Mouse (Mus musculus) gastrocnemius, postnatal 25 days (tissue): ENCODE measurements around the gene Trpm3. TPM values are rescaled to one million over a fixed set of nuclear protein-coding genes. Genes with fewer than 3 reads are reported as not detected.

Experiments used
- DNase-seq: peaks from one replicate; pipeline ENCODE4 v3.0.0; 2022
- microRNA-seq, 2 experiments: library from miRNA; unstranded; fragments of <30 nt; microRNA quantifications; one replicate each; pipeline ENCODE4 v1.2.0; 2021; ENCODE audit warnings: borderline replicate concordance in 2 of 2
- total RNA-seq, 2 experiments: library from RNA; stranded (reverse); gene quantifications; 1 replicate in 1 of 2; 2 replicates in 1 of 2; pipeline ENCODE4 v1.2.3; 2021

Gene Trpm3
- total RNA-seq, 2 experiments from 2014 or later = 1.3 to 1.5 TPM

- no peak for DNase-seq
These were observed 903.4 kb downstream of the Trpm3 start for GRCm38 (mm10) chr19:23042168-23042733.

GRCm38 (mm10) chr19:23043699-23044098 is 904.9 kb downstream of the Trpm3 start:
- DNase-seq = no peak

Small RNA genes lying within 50 kb of the gene (microRNA-seq; reads per million reads assigned to microRNA genes)
- gene Mir204 = 157 to 194 reads per million in 2 experiments
